Mouse (Mus musculus): ENCODE results near the gene Megf8.

DNA sequence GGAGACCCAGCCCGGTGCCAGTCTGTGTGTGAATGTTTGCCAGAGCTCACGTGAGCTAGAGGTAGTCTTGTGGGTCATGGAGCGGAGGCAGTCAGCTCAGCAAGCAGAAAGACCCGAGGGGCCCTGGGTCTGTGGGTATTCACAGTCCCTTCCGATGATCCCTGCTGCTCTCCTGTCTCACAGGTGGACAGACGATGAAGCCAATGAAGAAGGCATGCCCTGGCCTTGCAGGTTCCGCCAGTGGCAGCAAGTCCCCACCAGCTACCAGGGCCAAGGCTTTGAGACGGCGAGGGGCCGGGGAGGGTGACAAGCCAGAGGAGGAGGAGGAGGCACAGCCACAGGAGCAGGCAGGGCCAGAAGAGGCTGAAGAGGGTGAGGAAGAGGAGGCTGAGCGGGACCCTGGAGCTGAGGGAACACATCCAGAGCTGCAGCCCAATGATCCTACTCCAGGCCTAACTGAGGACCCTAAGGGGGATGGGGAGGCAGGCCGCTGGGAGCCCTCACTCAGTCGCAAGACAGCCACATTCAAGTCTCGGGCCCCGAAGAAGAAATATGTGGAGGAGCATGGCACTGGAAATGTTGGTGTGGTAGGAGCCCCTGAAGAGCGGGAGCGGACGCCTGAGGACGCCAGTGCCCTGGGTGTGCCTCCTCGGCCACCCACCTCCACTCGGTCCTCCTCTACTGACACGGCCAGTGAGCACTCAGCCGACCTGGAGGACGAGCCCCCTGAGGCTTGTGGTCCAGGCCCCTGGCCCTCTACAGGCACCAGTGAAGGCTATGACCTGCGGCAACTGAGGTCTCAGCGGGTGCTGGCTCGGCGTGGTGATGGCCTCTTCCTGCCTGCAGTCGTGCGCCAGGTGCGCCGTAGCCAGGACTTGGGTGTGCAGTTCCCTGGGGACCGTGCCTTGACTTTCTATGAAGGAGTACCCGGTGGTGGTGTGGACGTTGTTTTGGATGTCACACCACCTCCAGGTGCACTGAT, 46.0 kb upstream of the Megf8 start:
- TF ChIP-seq CTCF (IDR thresholded peaks at IDR 0.05) (no peak), EP300 (IDR thresholded peaks at IDR 0.05) (no peak)

Data from lung, postnatal 0 days (tissue).